Mouse (Mus musculus) stomach, embryonic 16.5 days (tissue): Measurements from ENCODE around the gene Frrs1. TPM values are rescaled to one million over a fixed set of nuclear protein-coding genes. Genes with fewer than 3 reads are reported as not detected.

Source experiments
- ATAC-seq: fragments of 200-750 bp; cut with Nextera tagmentation; 2 replicates; pipeline ENCODE4 v1.8.0; 2017; ENCODE audit warnings: moderate number of reproducible peaks, moderate TSS enrichment; ENCODE audit not compliant: insufficient read depth, low FRiP score
- H3K27ac ChIP-seq: fragments of 300-500 bp; sonication (generic); 2 replicates; pipeline ENCODE4 v1.5.1; 2014; ENCODE audit warnings: low read length
- H3K27me3 ChIP-seq: fragments of 300-500 bp; sonication (generic); 2 replicates; pipeline ENCODE4 v1.6.1; 2014; ENCODE audit warnings: low read length, control low read depth, mixed read lengths; ENCODE audit not compliant: control insufficient read depth, insufficient read depth
- H3K36me3 ChIP-seq: fragments of 300-500 bp; sonication (generic); 2 replicates; pipeline ENCODE4 v1.6.1; 2014; ENCODE audit warnings: low read length; ENCODE audit not compliant: control insufficient read depth, insufficient read depth
- H3K4me1 ChIP-seq: fragments of 300-500 bp; sonication (generic); 2 replicates; pipeline ENCODE4 v1.6.1; 2014; ENCODE audit warnings: low read length, control low read depth, mixed read lengths; ENCODE audit not compliant: control insufficient read depth, insufficient read depth
- H3K4me2 ChIP-seq: fragments of 300-500 bp; sonication (generic); 2 replicates; pipeline ENCODE4 v1.6.1; 2014; ENCODE audit warnings: low read depth, low read length, mixed read lengths
- H3K4me3 ChIP-seq: fragments of 300-500 bp; sonication (generic); replicated peaks from 2 replicates; pipeline ENCODE4 v1.5.1; 2014; ENCODE audit warnings: mild to moderate bottlenecking, low read length
- H3K9ac ChIP-seq: fragments of 300-500 bp; sonication (generic); 2 replicates; pipeline ENCODE4 v1.6.1; 2014; ENCODE audit warnings: low read length
- H3K9me3 ChIP-seq: fragments of 300-500 bp; sonication (generic); replicated peaks from 2 replicates; pipeline ENCODE4 v1.6.1; 2016; ENCODE audit warnings: low read length, control low read depth; ENCODE audit not compliant: control insufficient read depth
- WGBS: fragments of 180-500 bp; shearing (Covaris S2); extraction: QIAGEN DNeasy Blood & Tissue Kit; methylation state at CpG from one replicate; pipeline ENCODE4 v1.1.7; 2014; 5-methylcytosine and 5-hydroxymethylcytosine counted together
- polyA plus RNA-seq: library from polyadenylated mRNA; unstranded; fragments of >200 nt; fragmentation: Nextera tagmentation; extraction: Ambion mirVana; gene quantifications from 2 replicates; pipeline ENCODE4 v1.2.1, GENCODE M21; 2015

Gene Frrs1
- polyA plus RNA-seq, 1 experiment from 2014 or later, result 41.8 TPM

GRCm38 (mm10) chr3:116860333-116861222, 1.3 kb downstream of the Frrs1 start:
- Histone ChIP-seq H3K9me3 (no peaks in the 10 kb centered on the region), H3K9ac (peak overlapping the region; percentile 84), H3K4me3 (peak overlapping the region; percentile 70), H3K27ac (peak overlapping the region; percentile 93), H3K4me2 (peak overlapping the region; percentile 79), H3K36me3 (no peaks in the 10 kb centered on the region), H3K27me3 (no peaks in the 10 kb centered on the region), H3K4me1 (peaks cover 13% of the 10 kb centered on the region; the same call in 1 of the 2 replicates)
- ATAC-seq, result peak; percentile 71
- 49% methylated on average over 19 of the region's 19 CpGs for WGBS

- peak overlapping the region; percentile 70 for H3K4me3 ChIP-seq
- ATAC-seq, result peak; percentile 34; the same call in 1 of the 2 replicates
- no peaks in the 10 kb centered on the region for H3K36me3 ChIP-seq
- WGBS, result 15% methylated on average over 4 of the region's 4 CpGs
- H3K9me3 ChIP-seq, result no peaks in the 10 kb centered on the region
- peaks cover 13% of the 10 kb centered on the region; the same call in 1 of the 2 replicates for H3K4me1 ChIP-seq
- H3K27me3 ChIP-seq, result no peaks in the 10 kb centered on the region
- H3K4me2 ChIP-seq, result peak overlapping the region; percentile 79
- H3K27ac ChIP-seq, result peak overlapping the region; percentile 93
- H3K9ac ChIP-seq, result peak overlapping the region; percentile 84
Observed at GRCm38 (mm10) chr3:116861223-116861539, 1.9 kb downstream of the Frrs1 start.

- Histone ChIP-seq H3K4me2 (peak overlapping the region; percentile 79), H3K4me1 (peaks cover 13% of the 10 kb centered on the region; the same call in 1 of the 2 replicates), H3K27ac (peak overlapping the region; percentile 93), H3K9me3 (no peaks in the 10 kb centered on the region), H3K4me3 (peak overlapping the region; percentile 70), H3K9ac (peak overlapping the region; percentile 84), H3K27me3 (no peaks in the 10 kb centered on the region), H3K36me3 (no peaks in the 10 kb centered on the region)
- WGBS, result 1% methylated on average over 25 of the region's 25 CpGs
- peak; percentile 87 for ATAC-seq
Observed at GRCm38 (mm10) chr3:116861540-116862067, 2.3 kb downstream of the Frrs1 start.

- Histone ChIP-seq H3K4me1 (peaks cover 13% of the 10 kb centered on the region; the same call in 1 of the 2 replicates), H3K4me2 (peak overlapping the region; percentile 79; the same call in 1 of the 2 replicates), H3K27ac (no peak overlapping the region), H3K9ac (no peak overlapping the region), H3K9me3 (no peaks in the 10 kb centered on the region), H3K4me3 (no peak overlapping the region), H3K36me3 (no peaks in the 10 kb centered on the region), H3K27me3 (no peaks in the 10 kb centered on the region)
- ATAC-seq, result no peak
- 49% methylated on average over 1 of the region's 1 CpGs for WGBS
Observed at GRCm38 (mm10) chr3:116862621-116863020, 3.4 kb downstream of the Frrs1 start.

- Histone ChIP-seq H3K9me3 (no peaks in the 10 kb centered on the region), H3K4me3 (no peak overlapping the region), H3K4me2 (no peak overlapping the region), H3K27me3 (no peaks in the 10 kb centered on the region), H3K9ac (no peak overlapping the region), H3K36me3 (no peaks in the 10 kb centered on the region), H3K4me1 (peaks cover 13% of the 10 kb centered on the region; the same call in 1 of the 2 replicates), H3K27ac (no peak overlapping the region)
- no peak for ATAC-seq
- 67% methylated on average over 5 of the region's 5 CpGs for WGBS
Observed at GRCm38 (mm10) chr3:116864421-116864820, 5.2 kb downstream of the Frrs1 start.

GRCm38 (mm10) chr3:116865199-116865636, 6.0 kb downstream of the Frrs1 start:
- Histone ChIP-seq H3K27me3 (no peaks in the 10 kb centered on the region), H3K4me1 (peaks cover 11% of the 10 kb centered on the region; the same call in 1 of the 2 replicates), H3K4me2 (no peak overlapping the region), H3K36me3 (no peaks in the 10 kb centered on the region), H3K9ac (no peak overlapping the region), H3K4me3 (no peak overlapping the region), H3K9me3 (no peaks in the 10 kb centered on the region), H3K27ac (no peak overlapping the region)
- no peak for ATAC-seq
- WGBS, result 75% methylated on average over 1 of the region's 1 CpGs

- Histone ChIP-seq H3K27me3 (no peaks in the 10 kb centered on the region), H3K9ac (no peak overlapping the region), H3K9me3 (no peaks in the 10 kb centered on the region), H3K4me2 (no peak overlapping the region), H3K4me1 (0 out of 2 replicates have a peak, but pooled peaks cover 1% of the 10 kb centered on the region), H3K27ac (no peak overlapping the region), H3K4me3 (no peak overlapping the region), H3K36me3 (no peaks in the 10 kb centered on the region)
- WGBS, result 53% methylated on average over 3 of the region's 3 CpGs
- ATAC-seq, result no peak
Observed at GRCm38 (mm10) chr3:116870372-116870771, 11.1 kb downstream of the Frrs1 start.

GRCm38 (mm10) chr3:116882221-116882960, 23.1 kb downstream of the Frrs1 start:
- Histone ChIP-seq H3K9me3 (no peaks in the 10 kb centered on the region), H3K27me3 (no peaks in the 10 kb centered on the region), H3K36me3 (0 out of 2 replicates have a peak, but pooled peaks cover 5% of the 10 kb centered on the region), H3K4me1 (no peaks in the 10 kb centered on the region), H3K4me2 (no peak overlapping the region), H3K27ac (no peak overlapping the region), H3K9ac (no peak overlapping the region), H3K4me3 (no peak overlapping the region)
- ATAC-seq, result no peak
- WGBS, result 87% methylated on average over 14 of the region's 14 CpGs
